Mouse (Mus musculus): ENCODE data around the gene Pum2.
"Not testable (repeated sequence)": the region's sequence is repeated elsewhere in the genome, so short reads cannot be mapped to it uniquely, and the experiment has no call there.

The Pum2 gene

DNA sequence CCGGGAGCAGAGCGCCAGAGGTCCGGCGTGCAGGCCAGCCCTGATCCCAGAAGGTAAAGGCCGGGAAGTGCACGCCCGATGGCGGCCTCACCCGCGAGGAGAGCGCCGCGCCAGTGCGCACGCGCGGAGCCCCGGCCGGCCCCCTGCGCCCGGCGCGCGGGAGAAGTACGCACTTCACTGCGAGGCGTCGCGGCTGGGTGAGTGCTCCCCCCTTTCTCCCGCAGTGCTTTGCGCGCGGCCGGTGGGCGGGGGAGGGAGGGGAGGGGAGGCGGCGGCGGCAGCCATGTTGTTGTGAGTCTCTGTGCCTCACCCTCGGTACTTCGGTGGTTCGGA, at the start of gene Pum2:
Gene Pum2, plus strand, starts transcription at position 161 of the 333 bp plus-strand sequence.
- DNase-seq (ENCODE audit: low spot score in 2 of 2): peak; percentile 87 to 91

DNA sequence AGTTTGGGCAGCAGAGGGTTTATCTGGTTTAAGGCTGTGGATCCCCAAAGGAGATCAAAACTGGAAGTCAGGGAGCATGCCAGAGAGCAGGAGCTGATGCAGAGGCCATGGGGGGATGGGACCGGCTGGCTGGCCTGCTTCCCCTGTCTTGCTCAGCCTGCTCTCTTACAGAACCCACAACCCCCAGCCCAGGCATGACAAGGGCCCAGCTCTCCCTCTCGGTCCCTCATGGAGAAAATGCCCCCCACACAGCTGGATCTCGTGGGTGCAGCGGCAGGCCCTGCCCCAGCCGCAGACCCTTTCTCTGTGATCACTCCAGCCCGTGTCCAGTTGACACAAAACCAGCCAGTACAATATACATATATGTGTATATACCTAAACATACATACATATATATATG, 44.4 kb upstream of the Pum2 start:
- no peak for DNase-seq (ENCODE audit: low spot score in 2 of 2)

GRCm38 (mm10) chr12:8631691-8632090, 42.2 kb upstream of the Pum2 start:
- no peak for DNase-seq (ENCODE audit: low spot score in 2 of 2)

DNA sequence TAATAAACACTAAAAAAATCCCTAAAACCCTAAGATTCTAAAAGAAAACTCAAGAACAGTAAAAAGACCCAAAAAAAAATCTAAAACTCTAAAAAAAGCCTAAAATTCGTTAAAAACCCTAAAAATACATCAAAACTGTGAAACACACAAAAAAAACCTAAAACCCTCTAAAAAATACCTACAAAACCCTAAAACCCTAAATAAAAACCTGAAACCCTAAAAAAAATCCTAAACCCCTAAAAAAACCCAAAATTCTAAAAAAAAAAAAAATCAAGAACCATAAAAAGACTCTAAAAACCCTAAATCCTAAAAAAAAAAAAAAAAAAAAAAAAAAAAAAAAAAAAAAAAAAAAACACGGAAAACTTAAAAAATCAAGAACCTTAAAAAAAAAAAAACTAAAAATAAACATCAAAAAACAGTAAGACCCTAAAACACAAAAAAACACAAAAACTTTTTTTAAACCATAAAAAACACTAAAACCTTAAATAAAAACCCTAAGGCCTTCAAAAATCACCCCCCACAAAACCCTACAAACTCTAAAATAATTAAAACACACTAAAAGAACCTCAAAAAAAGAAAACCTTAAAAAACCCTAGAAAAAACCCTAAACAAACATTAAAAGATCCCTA, 41.1 kb upstream of the Pum2 start:
- DNase-seq (ENCODE audit: low spot score in 2 of 2): no peak

DNA sequence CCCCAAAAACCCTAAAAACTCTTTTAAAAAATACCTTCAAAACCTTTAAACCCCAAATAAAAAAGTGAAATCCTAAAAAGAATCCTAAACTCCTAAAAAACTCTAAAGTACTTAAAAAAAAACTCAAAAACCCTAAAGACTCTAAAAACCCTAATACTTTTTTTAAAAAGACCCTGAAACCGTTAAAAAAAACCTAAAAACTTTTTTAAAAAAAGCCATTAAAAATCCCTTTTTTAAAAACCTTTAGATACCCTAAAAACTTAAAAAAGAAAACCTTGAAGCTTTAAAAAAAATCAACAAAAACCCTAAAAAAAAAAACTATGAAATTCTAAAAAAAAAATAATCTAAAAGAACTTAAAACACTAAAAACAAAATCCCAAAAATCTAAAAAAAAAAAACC, 39.6 kb upstream of the Pum2 start:
- DNase-seq (ENCODE audit: low spot score in 2 of 2): no peak

GRCm38 (mm10) chr12:8635546-8635945, 38.4 kb upstream of the Pum2 start:
- DNase-seq (ENCODE audit: low spot score in 2 of 2): no peak

- no peak for DNase-seq (ENCODE audit: low spot score in 2 of 2)
Observed at GRCm38 (mm10) chr12:8636945-8637344, 37.0 kb upstream of the Pum2 start.

DNA sequence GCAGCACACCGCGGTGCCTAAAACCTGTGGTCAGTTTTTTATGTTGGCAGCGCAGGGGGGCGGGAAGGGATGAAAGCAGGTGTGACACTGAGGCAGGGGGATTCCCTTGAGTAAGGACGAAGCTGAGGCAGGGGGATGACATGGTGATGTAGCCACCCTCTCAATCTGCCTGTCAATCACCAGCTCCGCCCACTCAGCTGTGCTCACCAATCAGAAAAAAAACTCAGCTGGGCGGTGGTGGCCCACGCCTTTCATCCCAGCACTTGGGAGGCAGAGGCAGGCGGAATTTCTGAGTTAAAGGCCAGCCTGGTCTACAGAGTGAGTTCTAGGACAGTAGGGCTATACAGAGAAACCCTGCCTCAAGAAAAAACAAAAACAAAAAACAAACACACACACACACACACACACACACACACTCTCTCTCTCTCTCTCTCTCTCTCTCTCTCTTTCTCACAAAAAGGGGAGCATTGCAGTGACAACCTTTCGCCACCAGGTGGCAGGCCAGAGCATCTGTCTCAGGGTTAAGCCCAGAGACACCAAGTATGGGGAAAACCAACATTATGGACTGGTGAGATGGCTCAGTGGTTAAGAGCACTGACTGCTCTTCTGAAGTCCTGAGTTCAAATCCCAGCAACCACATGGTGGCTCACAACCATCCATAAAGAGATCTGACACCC, 35.4 kb upstream of the Pum2 start:
- DNase-seq (ENCODE audit: low spot score in 2 of 2): peak; percentile 44 to 63

DNA sequence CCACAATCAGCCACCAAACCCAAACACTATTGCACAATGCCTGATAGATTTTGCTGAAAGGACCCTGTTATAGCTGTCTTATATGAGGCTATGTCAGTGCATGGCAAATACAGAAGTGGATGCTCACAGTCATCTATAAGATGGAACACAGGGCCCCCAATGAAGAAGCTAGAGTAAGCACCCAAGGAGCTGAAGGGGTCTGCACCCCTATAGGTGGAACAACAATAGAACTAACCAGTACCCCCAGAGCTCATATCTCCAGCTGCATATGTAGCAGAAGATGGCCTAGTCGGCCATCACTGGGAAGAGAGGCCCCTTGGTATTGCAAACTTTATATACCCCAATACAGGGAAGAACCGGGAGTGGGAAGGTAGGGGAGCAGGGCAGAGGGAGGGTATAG, 33.7 kb upstream of the Pum2 start:
- DNase-seq (ENCODE audit: low spot score in 2 of 2): not testable (repeated sequence)

GRCm38 (mm10) chr12:8640711-8641424, 33.1 kb upstream of the Pum2 start:
- peak; percentile 95 to 98 for DNase-seq (ENCODE audit: low spot score in 2 of 2)

- DNase-seq (ENCODE audit: low spot score in 2 of 2): peak in 1 of 2 experiments; percentile 28
Observed at GRCm38 (mm10) chr12:8641425-8641735, 32.6 kb upstream of the Pum2 start.

- not testable (repeated sequence) for DNase-seq (ENCODE audit: low spot score in 2 of 2)
Observed at GRCm38 (mm10) chr12:8648211-8648610, 25.7 kb upstream of the Pum2 start.

DNA sequence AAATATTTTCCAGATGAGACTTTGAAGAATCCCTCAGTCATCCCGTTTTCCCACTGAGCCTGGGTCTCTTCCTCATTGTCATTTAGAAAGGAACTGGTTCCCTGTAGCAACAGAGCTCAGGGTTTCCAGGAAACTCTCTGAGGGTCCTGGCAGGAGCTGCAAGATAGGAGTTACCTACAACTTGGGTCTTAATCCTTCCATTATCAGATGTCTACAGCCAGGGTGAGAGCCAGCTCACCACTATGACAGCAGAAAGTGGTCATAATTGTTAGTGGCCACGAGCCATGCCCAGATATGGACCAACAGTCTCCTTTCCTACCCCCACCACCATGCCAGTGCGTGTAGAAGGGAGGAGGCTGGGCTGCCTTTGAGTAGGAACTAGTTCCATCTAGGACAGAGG, 23.9 kb upstream of the Pum2 start:
- DNase-seq (ENCODE audit: low spot score in 2 of 2): not testable (repeated sequence)

DNA sequence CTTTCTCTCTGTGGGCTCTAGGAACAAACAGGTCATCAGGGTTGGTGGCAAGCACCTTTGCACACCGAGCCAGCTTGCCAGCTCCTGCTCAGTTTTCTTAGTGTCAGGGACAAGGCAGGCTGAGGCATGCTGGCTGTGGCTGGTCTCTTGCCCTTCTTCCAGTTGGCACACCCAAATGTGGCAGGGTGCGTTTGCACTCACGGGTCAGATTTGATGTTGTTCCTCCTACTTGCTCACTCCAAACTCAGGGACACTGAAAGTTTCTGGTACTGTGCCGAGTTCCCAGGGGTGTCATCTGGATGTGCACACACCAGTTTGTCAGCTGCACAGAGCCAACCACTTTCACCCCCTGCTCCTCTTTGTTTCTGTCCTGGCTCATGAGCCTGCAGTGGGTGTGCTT, 17.3 kb upstream of the Pum2 start:
- DNase-seq (ENCODE audit: low spot score in 2 of 2): no peak

GRCm38 (mm10) chr12:8657116-8657515, 16.8 kb upstream of the Pum2 start:
- DNase-seq (ENCODE audit: low spot score in 2 of 2): no peak

- no peak for DNase-seq (ENCODE audit: low spot score in 2 of 2)
Observed at GRCm38 (mm10) chr12:8657629-8658366, 16.1 kb upstream of the Pum2 start.

- DNase-seq (ENCODE audit: low spot score in 2 of 2): no peak
Observed at GRCm38 (mm10) chr12:8659406-8660279, 14.3 kb upstream of the Pum2 start.

DNA sequence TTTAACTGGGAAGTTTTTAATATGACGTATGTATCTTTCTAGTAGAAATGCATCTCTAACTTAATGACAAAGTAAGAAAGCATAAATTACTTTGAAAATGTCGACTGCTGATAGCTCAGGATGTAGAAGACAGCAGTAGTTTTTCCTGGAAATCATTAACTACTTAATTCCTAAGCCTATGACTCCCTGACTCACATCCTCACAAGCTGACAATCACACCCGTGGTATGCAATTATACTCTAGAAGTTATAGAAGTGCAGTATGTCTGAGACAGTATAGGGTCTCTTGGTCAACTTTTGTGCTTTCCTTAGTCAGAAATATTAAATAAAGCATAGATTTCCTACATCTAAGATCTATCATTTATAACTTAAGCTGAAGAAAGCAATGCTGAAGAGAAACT, 12.2 kb upstream of the Pum2 start:
- no peak for DNase-seq (ENCODE audit: low spot score in 2 of 2)

DNA sequence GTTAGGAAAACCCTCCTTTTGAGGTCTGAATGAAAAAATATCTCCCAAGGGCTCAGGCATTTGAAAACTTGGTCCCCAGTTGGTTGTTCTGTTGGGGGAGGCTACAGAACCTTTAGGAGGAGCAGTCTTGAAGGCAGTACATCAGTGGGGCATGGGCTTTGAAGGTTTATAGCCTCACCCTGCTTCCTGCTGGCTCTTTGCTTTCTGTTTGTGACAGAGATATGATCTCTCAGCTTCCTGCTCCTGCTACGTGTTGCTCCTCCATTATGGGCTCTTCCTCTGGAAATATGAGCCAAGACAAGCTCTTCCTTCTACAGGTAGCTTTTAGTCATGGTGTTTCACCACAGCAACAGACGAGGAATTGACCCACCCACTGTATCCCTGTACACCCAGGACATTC, 11.8 kb upstream of the Pum2 start:
- DNase-seq (ENCODE audit: low spot score in 2 of 2): no peak

- no peak for DNase-seq (ENCODE audit: low spot score in 2 of 2)
Observed at GRCm38 (mm10) chr12:8662721-8663120, 11.2 kb upstream of the Pum2 start.

GRCm38 (mm10) chr12:8667473-8668255, 6.3 kb upstream of the Pum2 start:
- no peak for DNase-seq (ENCODE audit: low spot score in 2 of 2)

Measured in frontal cortex, postnatal 10 days (tissue).